Mouse (Mus musculus) stomach, embryonic 14.5 days (tissue): Measurements from ENCODE around the gene Dcst1. TPM values are rescaled to one million over a fixed set of nuclear protein-coding genes. Genes with fewer than 3 reads are reported as not detected.
A peak's percentile ranks its signal among the peaks of the same experiment; 100 is the strongest.

Experiments used
- ATAC-seq: fragments of 200-750 bp; cut with Nextera tagmentation; 2 replicates; pipeline ENCODE4 v1.8.0; 2017; ENCODE audit warnings: low read depth, moderate TSS enrichment; ENCODE audit not compliant: insufficient number of reproducible peaks, insufficient read depth, low FRiP score
- H3K27ac ChIP-seq: fragments of 300-500 bp; sonication (generic); 2 replicates; pipeline ENCODE4 v1.5.1; 2014; ENCODE audit warnings: mild to moderate bottlenecking, low read length, moderate library complexity, mixed read lengths
- H3K27me3 ChIP-seq: fragments of 300-500 bp; sonication (generic); 2 replicates; pipeline ENCODE4 v1.6.1; 2014; ENCODE audit warnings: low read length, control low read depth, mixed read lengths; ENCODE audit not compliant: control insufficient read depth, insufficient read depth
- H3K36me3 ChIP-seq: fragments of 300-500 bp; sonication (generic); 2 replicates; pipeline ENCODE4 v1.6.1; 2014; ENCODE audit warnings: mild to moderate bottlenecking, control low read depth, low read length, moderate library complexity, mixed read lengths; ENCODE audit not compliant: control insufficient read depth, insufficient read depth
- H3K4me1 ChIP-seq: fragments of 300-500 bp; sonication (generic); 2 replicates; pipeline ENCODE4 v1.6.1; 2014; ENCODE audit warnings: low read length, control low read depth, mixed read lengths; ENCODE audit not compliant: control insufficient read depth, insufficient read depth
- H3K4me2 ChIP-seq: fragments of 300-500 bp; sonication (generic); replicated peaks from 2 replicates; pipeline ENCODE4 v1.6.1; 2014; ENCODE audit warnings: low read depth, low read length, control low read depth
- H3K4me3 ChIP-seq: fragments of 300-500 bp; sonication (generic); 2 replicates; pipeline ENCODE4 v1.5.1; 2014; ENCODE audit warnings: low read depth, low read length, control low read depth
- H3K9ac ChIP-seq: fragments of 300-500 bp; sonication (generic); replicated peaks from 2 replicates; pipeline ENCODE4 v1.6.1; 2014; ENCODE audit warnings: low read depth, mild to moderate bottlenecking, control low read depth, low read length, moderate library complexity, mixed read lengths
- H3K9me3 ChIP-seq: fragments of 300-500 bp; sonication (generic); 2 replicates; pipeline ENCODE4 v1.6.1; 2016; ENCODE audit warnings: low read depth, low read length, control low read depth; ENCODE audit not compliant: control insufficient read depth
- whole genome bisulfite sequencing: fragments of 180-500 bp; shearing (Covaris S2); extraction: QIAGEN DNeasy Blood & Tissue Kit; methylation state at CpG from one replicate; pipeline ENCODE4 v1.1.7; 2014; 5-methylcytosine and 5-hydroxymethylcytosine counted together
- polyA plus RNA-seq: library from polyadenylated mRNA; unstranded; fragments of >200 nt; fragmentation: Nextera tagmentation; extraction: Ambion mirVana; gene quantifications from 2 replicates; pipeline ENCODE4 v1.2.1, GENCODE M21; 2014

The Dcst1 gene
- polyA plus RNA-seq, 1 experiment from 2014 or later: 0.55 TPM

DNA sequence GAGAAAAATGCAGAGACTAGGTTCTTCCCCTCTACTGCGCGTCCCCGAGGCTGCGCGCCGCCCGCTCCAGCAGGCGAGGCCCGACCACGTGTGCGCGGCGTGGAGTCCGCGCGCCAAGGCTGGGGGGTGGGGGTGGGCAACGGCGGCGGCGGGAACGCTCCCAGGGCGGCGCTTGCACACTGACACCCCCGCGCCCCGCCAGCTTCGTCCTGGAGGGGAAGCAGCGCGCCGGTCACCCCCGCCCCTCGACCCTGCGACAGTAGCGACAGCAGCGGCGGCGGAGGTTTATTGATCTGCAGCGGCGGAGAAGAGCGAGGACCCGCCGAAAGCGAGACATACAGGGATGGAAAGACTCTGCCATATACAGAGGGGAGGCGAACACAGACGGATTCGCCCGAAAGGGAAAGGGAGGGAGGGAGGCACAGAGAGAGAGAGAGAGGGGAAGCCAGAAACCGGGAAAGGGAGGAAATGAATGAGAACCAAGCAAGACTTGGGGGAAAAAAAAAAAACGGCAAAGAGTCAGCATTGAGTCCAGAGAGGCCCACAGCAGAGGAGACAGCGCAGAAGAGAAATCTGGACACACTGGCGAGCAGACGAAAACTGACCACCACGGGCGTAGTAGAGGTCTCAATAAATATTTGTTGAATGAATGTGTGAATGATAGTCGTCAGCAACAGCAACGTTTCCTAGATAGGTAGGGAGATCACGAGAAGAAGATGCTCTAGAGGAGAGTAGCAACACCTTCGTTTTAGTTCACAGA is 45.3 kb downstream of the Dcst1 start:
- 1% methylated on average over 58 of the region's 58 CpGs for WGBS
- Histone ChIP-seq H3K4me2 (peak overlapping the region; percentile 89), H3K4me1 (peaks cover 56% of the 10 kb centered on the region), H3K9ac (peak overlapping the region; percentile 38; the same call in 1 of the 2 replicates), H3K4me3 (peak overlapping the region; percentile 52), H3K9me3 (no peaks in the 10 kb centered on the region), H3K36me3 (no peaks in the 10 kb centered on the region), H3K27ac (no peak overlapping the region), H3K27me3 (peaks cover 15% of the 10 kb centered on the region; the same call in 1 of the 2 replicates)
- no peak for ATAC-seq

DNA sequence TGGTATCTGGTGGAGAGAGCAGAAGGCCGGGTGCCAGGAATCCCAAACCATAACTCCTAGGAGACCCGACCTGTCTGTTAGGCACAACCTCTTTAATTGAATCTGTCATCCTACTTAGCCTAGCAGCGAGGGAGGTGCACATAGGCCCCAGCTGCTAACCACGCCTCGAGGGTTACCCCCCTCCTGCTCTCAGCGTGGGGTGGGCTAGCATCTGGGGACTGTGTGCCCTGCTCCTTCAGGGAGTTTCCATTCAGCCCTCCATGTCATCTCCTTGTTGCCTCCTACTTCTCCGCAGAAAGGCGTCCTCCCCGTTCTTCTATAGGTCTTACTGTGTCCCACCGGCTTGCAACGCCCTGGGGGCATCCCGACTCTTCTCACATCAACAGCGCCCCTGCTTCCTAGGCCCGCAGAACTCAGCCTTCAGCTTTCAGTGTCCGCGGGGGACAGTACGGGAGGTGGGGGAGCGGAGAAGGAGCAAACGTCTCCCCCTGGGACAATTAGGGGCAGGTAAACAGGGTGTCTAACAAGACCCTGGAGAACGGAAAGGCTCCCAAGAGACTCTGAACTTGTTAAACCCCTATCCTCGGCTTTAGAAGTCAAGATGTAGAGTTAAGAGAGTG is 46.0 kb downstream of the Dcst1 start:
- Histone ChIP-seq H3K4me2 (peak overlapping the region; percentile 89), H3K27ac (no peak overlapping the region), H3K4me1 (peaks cover 59% of the 10 kb centered on the region), H3K9me3 (no peaks in the 10 kb centered on the region), H3K9ac (peak overlapping the region; percentile 38; the same call in 1 of the 2 replicates), H3K27me3 (peaks cover 15% of the 10 kb centered on the region; the same call in 1 of the 2 replicates), H3K36me3 (no peaks in the 10 kb centered on the region), H3K4me3 (peak overlapping the region; percentile 52)
- 15% methylated on average over 21 of the region's 21 CpGs for WGBS
- ATAC-seq: no peak

DNA sequence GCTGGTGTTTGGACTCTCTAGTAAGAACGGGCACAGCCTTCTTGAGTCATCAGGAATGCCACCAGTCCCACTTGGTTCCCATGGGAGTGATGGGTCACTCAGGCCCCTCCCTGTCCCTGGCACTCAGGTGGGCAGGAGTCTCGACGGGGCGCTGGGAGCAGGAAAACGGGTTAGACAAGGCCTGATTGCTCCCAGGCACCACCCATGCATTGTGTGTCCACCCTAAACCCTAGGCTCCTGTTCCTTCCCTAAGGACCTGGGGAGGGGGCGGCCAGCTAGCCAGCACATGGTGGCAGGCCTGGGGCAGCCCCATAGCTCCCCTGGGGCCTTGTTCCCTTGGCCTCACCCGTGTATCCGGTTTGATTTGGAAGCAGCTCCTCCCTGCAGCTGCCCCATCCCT is 46.7 kb downstream of the Dcst1 start:
- Histone ChIP-seq H3K4me2 (no peak overlapping the region), H3K27ac (no peak overlapping the region), H3K27me3 (peaks cover 15% of the 10 kb centered on the region; the same call in 1 of the 2 replicates), H3K9me3 (no peaks in the 10 kb centered on the region), H3K4me1 (peaks cover 59% of the 10 kb centered on the region), H3K36me3 (no peaks in the 10 kb centered on the region), H3K9ac (no peak overlapping the region), H3K4me3 (no peak overlapping the region)
- ATAC-seq: no peak
- 72% methylated on average over 8 of the region's 8 CpGs for WGBS

DNA sequence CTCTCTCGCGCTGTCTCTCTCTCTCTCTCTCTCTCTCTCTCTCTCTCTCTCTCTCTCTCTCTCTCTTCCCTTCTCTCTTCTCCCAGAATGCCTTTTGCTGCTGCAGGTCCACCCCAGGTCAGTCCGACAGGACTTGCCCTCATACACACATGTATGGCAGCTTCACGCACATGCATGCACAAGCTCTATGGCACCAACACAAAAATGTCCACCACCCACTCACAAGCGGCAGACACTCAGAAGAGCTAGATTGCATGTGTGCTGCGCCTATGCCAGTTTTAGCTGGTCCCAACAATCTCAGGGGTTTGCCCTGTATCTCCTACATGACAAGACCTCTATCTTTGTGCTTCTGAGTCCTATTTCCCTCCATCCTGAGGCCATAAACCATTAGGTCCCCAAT is 47.8 kb downstream of the Dcst1 start:
- H3K4me2 ChIP-seq: no peak overlapping the region
- H3K4me1 ChIP-seq: peaks cover 57% of the 10 kb centered on the region
- WGBS: 52% methylated on average over 6 of the region's 6 CpGs
- H3K27ac ChIP-seq: no peak overlapping the region
- peaks cover 15% of the 10 kb centered on the region; the same call in 1 of the 2 replicates for H3K27me3 ChIP-seq
- no peaks in the 10 kb centered on the region for H3K9me3 ChIP-seq
- H3K9ac ChIP-seq: no peak overlapping the region
- ATAC-seq: no peak
- H3K4me3 ChIP-seq: no peak overlapping the region
- no peaks in the 10 kb centered on the region for H3K36me3 ChIP-seq

DNA sequence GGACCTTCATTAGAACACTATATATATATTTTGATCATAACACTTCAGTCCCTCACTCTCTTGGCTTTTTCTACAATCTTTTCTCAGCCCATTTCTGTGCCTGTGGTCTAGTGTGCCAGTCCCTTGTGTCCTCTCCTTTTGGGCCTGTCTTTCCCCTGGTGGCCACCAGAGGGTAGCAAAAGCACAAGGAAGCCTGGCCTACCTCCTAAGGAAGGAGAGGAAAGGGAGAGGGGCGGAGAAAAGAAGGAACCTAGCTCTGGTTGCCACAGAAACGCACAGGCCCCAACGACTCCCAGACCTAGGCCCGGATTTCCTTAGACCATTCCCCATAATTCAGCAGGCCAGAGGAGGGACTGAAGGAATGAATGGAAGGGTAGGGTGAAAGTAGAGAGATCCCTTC is 48.2 kb downstream of the Dcst1 start:
- peak overlapping the region; percentile 69; the same call in 1 of the 2 replicates for H3K4me2 ChIP-seq
- no peak overlapping the region for H3K9ac ChIP-seq
- peak overlapping the region; percentile 29; the same call in 1 of the 2 replicates for H3K4me3 ChIP-seq
- peaks cover 15% of the 10 kb centered on the region; the same call in 1 of the 2 replicates for H3K27me3 ChIP-seq
- ATAC-seq: peak; percentile 34; the same call in 1 of the 2 replicates
- H3K4me1 ChIP-seq: peaks cover 53% of the 10 kb centered on the region
- H3K27ac ChIP-seq: no peak overlapping the region
- no peaks in the 10 kb centered on the region for H3K36me3 ChIP-seq
- H3K9me3 ChIP-seq: no peaks in the 10 kb centered on the region
- WGBS: 0% methylated on average over 4 of the region's 4 CpGs

DNA sequence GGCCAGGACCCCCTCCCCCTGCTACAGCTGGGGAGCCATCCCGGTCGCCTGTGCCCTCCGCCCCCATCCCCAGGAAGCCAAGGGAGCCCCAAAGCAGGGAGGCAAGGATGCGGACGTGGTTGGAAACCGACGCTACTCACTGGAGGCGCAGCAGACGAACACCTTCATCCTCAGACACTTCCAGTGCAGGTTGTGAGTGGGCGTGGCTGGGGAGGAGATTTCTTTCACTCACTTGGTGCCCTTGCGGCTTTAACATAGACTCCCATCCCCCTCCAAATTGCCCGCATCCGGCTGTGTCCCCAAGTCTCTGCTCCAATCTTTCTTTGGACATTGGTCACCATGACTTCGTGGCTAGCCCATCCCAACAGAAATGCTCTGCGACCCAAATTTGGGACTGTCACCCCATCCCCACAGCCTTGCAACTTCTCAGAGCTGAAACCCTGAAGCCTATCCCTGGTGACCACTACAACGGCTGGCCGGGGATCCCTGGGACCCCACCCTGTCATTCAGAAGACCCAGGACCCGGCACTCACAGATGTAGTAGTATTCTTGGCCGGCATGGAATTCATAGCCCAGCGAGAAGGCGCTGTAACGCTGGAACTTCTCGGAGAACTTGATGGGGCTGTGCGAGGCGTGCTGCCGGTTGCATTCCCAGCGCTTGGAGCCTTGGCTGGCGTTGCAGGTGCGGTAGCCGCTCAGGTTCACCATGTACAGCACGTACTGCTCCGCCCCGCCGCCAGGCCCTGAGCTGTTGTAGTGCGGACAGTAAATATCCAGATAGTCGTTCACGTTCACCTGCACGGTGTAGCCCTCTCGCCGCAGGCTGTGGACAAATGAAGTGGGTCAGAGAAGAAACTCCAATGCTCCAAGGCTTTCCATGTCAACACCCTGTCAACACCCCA is 48.9 kb downstream of the Dcst1 start:
- no peaks in the 10 kb centered on the region for H3K9me3 ChIP-seq
- H3K4me3 ChIP-seq: peak overlapping the region; percentile 29
- peaks cover 15% of the 10 kb centered on the region; the same call in 1 of the 2 replicates for H3K27me3 ChIP-seq
- no peaks in the 10 kb centered on the region for H3K36me3 ChIP-seq
- H3K4me2 ChIP-seq: peak overlapping the region; percentile 69
- peaks cover 48% of the 10 kb centered on the region for H3K4me1 ChIP-seq
- H3K9ac ChIP-seq: no peak overlapping the region
- ATAC-seq: peak; percentile 16; the same call in 1 of the 2 replicates
- WGBS: 13% methylated on average over 40 of the region's 40 CpGs
- H3K27ac ChIP-seq: no peak overlapping the region

DNA sequence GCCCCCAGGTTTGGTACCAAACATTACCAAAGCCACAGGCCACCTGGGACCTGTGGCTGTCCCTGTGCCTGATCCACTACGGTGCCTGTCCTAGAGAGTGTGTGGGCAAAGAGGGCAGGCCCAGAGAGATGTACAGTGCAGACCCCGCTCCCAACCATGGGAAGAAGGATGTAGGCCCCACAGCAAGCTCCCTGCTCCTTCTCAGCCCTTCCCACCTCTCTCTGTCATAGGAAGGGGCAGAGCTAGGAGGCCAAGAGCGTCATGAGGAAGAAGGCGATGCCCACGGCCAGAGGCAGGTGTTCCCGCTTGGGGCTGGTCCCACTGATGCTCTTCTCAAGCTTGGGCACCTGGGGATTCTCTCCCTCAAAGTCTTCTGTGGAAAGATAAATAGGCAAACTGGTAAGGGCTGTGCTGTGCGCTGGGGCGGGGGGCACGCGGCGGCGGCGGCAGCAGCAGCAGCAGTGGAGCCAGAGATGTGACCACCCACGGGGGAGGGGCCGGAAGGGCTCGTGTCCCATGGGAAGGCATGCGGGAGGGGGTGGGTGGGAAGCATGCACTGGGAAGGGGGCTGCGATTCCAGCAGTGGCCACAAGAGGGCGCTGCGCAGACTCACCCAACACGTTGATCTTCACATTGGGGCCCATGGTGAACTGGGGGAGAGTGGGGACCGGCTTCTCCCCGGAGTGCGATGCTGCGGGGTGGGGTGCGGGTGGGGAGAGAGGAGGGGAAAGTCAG is 49.7 kb downstream of the Dcst1 start:
- Histone ChIP-seq H3K9me3 (no peaks in the 10 kb centered on the region), H3K27me3 (peaks cover 12% of the 10 kb centered on the region; the same call in 1 of the 2 replicates), H3K9ac (no peak overlapping the region), H3K36me3 (no peaks in the 10 kb centered on the region), H3K4me1 (peaks cover 40% of the 10 kb centered on the region), H3K4me2 (peak overlapping the region; percentile 69), H3K4me3 (peak overlapping the region; percentile 29), H3K27ac (no peak overlapping the region)
- no peak for ATAC-seq
- 7% methylated on average over 26 of the region's 26 CpGs for WGBS
